Mouse (Mus musculus) MEL (cell line): ENCODE measurements at regions not wholly inside any gene's neighbourhood (a gene's known extent, or its start where the extent isn't known, plus 50 kb on each side); places are given as distances from the start of the nearest gene placed in this dataset.

Source experiments
- CHD2 ChIP-seq: IDR thresholded peaks from 2 replicates; pipeline ENCODE4 v1.6.1; 2011; ENCODE audit warnings: low read length, improper control_type of control experiment
- CTCF ChIP-seq, 3 experiments: IDR thresholded peaks in 2 of 3; conservative IDR thresholded peaks in 1 of 3; 2 replicates each; pipeline ENCODE4 v1.5.1; 2011 to 2012; ENCODE audit warnings: low read length in 3 of 3, low read depth in 2 of 3, mild to moderate bottlenecking in 2 of 3, improper control_type of control experiment in 1 of 3, inconsistent platforms in 1 of 3, mixed read lengths in 1 of 3, moderate library complexity in 1 of 3; ENCODE audit not compliant: control insufficient read depth in 1 of 3, insufficient read depth in 1 of 3, poor library complexity in 1 of 3, severe bottlenecking in 1 of 3
- GABPA ChIP-seq: IDR thresholded peaks from 2 replicates; pipeline ENCODE4 v1.6.1; 2012; ENCODE audit warnings: low read depth, mild to moderate bottlenecking, inconsistent platforms, low read length, improper control_type of control experiment, moderate library complexity
- MAX ChIP-seq: IDR thresholded peaks from 2 replicates; pipeline ENCODE4 v1.6.1; 2011; ENCODE audit warnings: low read length, improper control_type of control experiment
- MYB ChIP-seq: IDR thresholded peaks from 2 replicates; pipeline ENCODE4 v1.6.1; 2011; ENCODE audit warnings: mild to moderate bottlenecking, low read depth, low read length, improper control_type of control experiment
- NRF1 ChIP-seq: IDR thresholded peaks from 2 replicates; pipeline ENCODE4 v1.6.1; 2014; ENCODE audit warnings: low read depth, mild to moderate bottlenecking, inconsistent platforms, low read length, improper control_type of control experiment, moderate library complexity; ENCODE audit not compliant: poor library complexity, insufficient read depth, severe bottlenecking
- POLR2A ChIP-seq, 2 experiments: IDR thresholded peaks; 2 replicates each; pipeline ENCODE4 v1.6.1; 2011 to 2012; ENCODE audit warnings: low read length in 2 of 2, mild to moderate bottlenecking in 2 of 2, control low read depth in 1 of 2, improper control_type of control experiment in 1 of 2, low read depth in 1 of 2, moderate library complexity in 1 of 2; ENCODE audit not compliant: control insufficient read depth in 1 of 2, insufficient read depth in 1 of 2, poor library complexity in 1 of 2
- POLR2AphosphoS5 ChIP-seq: IDR thresholded peaks from 2 replicates; pipeline ENCODE4 v1.6.1; 2012; ENCODE audit warnings: low read depth, borderline replicate concordance, mild to moderate bottlenecking, inconsistent platforms, low read length, moderate library complexity, mixed read lengths
- TAL1 ChIP-seq: IDR thresholded peaks from 2 replicates; pipeline ENCODE4 v1.6.1; 2012; ENCODE audit warnings: mild to moderate bottlenecking, inconsistent platforms, low read length, moderate library complexity, mixed read lengths
- USF2 ChIP-seq, 2 experiments: IDR thresholded peaks; 2 replicates each; pipeline ENCODE4 v1.6.1; 2011 to 2012; ENCODE audit warnings: improper control_type of control experiment in 2 of 2, low read length in 2 of 2, borderline replicate concordance in 1 of 2, inconsistent platforms in 1 of 2, low read depth in 1 of 2, mild to moderate bottlenecking in 1 of 2; ENCODE audit not compliant: insufficient read depth in 1 of 2
- ZKSCAN1 ChIP-seq: IDR thresholded peaks from 2 replicates; pipeline ENCODE4 v1.6.1; 2012; ENCODE audit warnings: low read depth, mild to moderate bottlenecking, inconsistent platforms, low read length, improper control_type of control experiment, moderate library complexity

DNA sequence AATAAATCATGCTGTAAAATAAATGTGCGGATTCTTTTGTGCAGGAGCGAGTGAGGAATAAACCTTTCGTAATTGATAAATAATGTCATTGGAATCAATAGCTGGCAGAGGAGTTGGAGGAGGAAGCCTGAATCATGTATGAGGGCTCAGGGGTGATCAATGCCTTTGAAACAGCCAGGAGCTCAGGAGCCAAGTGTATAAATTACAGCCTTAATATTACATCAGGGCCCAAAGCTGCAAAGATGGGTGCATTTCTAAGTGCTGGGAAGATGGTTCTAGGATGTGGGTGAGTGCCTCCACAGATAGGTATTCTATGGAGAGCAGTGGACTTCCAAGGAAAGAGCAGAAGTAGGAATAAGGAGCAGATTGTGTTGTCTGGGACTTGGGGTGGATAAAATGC, 417.0 kb downstream of the Cdk5rap2 start:
- no peak for TF ChIP-seq ZKSCAN1
- no peak for TF ChIP-seq NRF1
- TF ChIP-seq MAX: no peak
- no peak for TF ChIP-seq USF2 (IDR thresholded peaks at IDR 0.05; ENCODE audit: borderline replicate concordance in 1 of 2, insufficient read depth in 1 of 2, low read depth in 1 of 2, low read length in 2 of 2)
- TF ChIP-seq POLR2AphosphoS5: no peak
- no peak for TF ChIP-seq CTCF (IDR thresholded peaks at IDR 0.05 in 2 of 3, conservative IDR thresholded peaks at IDR 0.05 in 1 of 3; ENCODE audit: control insufficient read depth in 1 of 3, insufficient read depth in 1 of 3, low read depth in 2 of 3, low read length in 3 of 3, poor library complexity in 1 of 3, severe bottlenecking in 1 of 3)
- TF ChIP-seq POLR2A (IDR thresholded peaks at IDR 0.05; ENCODE audit: control insufficient read depth in 1 of 2, insufficient read depth in 1 of 2, low read depth in 1 of 2, low read length in 2 of 2, poor library complexity in 1 of 2): no peak
- TF ChIP-seq CHD2: no peak
- no peak for TF ChIP-seq TAL1
- TF ChIP-seq MYB: no peak
- TF ChIP-seq GABPA: no peak
